Mouse (Mus musculus) liver, adult 2 months (tissue): ENCODE data around the gene Dpp8.

ENCODE experiments used
- CTCF ChIP-seq: fragments of 200-500 bp; IDR thresholded peaks from 2 replicates; pipeline ENCODE4 v1.5.1; 2011; ENCODE audit warnings: low read depth, low read length, control low read depth
- POLR2A ChIP-seq: fragments of 200-500 bp; IDR thresholded peaks from 2 replicates; pipeline ENCODE4 v1.6.1; 2011; ENCODE audit warnings: low read length, control low read depth; ENCODE audit not compliant: insufficient read depth; ENCODE audit errors: extremely low read depth

- TF ChIP-seq CTCF, result no peak
- TF ChIP-seq POLR2A, result no peak
Measured at GRCm38 (mm10) chr9:65102377-65103172, 70.4 kb downstream of the Dpp8 start.
